Mouse (Mus musculus) right cerebral cortex, postnatal 36 days (tissue): Measurements from ENCODE around the gene Telo2.
A peak's percentile ranks its signal among the peaks of the same experiment; 100 is the strongest.
"Not testable (repeated sequence)": the region's sequence is repeated elsewhere in the genome, so short reads cannot be mapped to it uniquely, and the experiment has no call there.

Experiments used
- DNase-seq, 2 experiments: peaks; one replicate each; pipeline ENCODE4 v3.0.0; 2022; ENCODE audit warnings: low spot score in 2 of 2, mixed read lengths in 1 of 2

The Telo2 gene

DNA sequence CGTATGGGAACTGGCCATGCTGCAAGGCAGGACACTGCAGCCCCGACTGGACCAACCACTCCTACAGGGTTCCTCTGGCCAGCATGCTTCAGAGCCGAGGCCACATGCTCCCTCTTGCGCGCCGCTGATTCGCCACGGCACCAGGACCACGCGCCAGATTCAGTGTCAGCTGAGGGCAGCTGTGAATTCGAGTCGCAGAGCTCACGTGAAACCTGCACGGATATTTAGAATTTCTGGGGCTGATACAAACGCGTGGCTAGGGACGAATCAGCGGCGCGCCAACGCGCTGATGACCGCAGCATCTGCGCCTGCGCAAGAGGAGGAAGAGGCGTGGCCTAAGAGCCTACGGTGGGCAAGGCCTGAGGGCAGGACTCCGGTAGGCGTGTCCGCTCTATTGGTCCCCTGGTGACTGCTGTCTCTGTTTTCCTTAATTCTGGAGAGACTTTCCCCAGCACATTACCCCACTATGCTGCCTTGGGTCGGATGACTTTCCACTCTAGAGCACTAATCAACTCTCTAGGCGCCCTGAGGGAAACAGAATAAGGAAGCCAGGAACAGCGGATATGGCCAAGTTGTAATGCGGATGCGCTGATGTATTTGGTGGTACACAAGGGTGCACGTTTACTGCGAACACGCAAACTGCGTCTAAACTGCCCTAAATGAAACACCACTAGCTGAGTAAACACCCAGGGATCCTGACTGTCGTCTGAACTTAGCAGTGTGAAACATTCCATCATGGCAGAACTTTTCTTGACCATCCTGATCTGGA is at the start of gene Telo2:
Gene Telo2 (minus strand): TSS at position 304 of the 769 bp plus-strand sequence.
- DNase-seq = peak; percentile 86 to 87

DNA sequence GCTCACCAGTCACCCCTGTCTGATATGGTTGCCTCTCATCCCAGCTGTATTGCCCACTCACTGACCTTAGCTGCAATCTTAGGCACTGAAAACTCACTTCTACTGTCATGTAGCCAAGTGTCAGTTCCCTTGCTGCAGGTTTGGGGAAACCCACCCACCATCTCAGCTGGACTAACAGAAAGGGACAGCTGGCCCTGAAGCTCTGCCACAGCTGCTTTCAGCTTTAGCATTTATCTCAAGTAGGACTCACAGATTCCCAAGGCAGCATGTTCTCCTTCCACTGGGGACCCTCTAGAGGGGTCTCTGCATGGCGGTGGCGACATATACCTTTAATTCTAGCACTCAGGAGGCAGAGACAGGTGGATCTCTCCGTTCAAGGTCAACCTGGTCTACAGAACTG is 49.0 kb upstream of the Telo2 start:
- no peak for DNase-seq

DNA sequence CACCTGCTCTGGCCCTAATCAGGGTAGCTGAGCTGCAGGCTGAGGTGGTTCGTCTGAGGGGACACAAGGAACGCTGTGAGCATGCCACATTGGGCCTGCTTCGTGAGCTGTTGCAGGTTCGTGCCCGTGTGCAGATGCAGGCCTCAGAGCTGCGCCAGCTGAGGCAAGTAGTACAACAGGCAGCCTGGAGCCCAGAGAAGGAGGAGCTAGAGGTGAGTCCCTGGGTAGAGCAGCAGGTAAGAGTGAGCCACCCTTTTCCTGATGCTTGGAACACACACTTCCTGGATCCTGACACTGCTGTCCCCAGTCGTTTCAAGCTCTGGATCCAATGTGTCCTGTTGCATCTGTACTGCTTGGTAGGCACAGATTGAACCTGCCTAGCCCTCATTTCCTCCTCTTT is 47.6 kb upstream of the Telo2 start:
- no peak for DNase-seq

DNA sequence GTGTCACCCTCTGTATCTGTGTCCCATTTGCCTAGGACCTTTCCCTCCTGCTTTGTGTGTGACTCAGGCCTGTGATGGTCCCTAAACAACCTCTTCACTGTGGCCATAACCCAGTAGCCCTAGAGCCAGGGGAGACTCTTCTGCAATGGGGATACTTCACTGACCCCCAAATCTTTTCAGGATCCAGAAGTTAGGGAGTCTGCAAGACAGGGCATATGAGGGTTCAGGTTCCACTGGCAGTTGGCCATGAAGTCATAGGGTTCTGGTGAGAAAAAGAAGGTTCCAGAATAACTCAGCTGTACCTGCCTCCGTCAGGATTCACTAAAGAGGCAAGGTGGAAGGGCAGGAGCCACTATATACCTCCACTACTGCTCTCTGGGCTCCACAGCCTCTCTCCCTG is 46.4 kb upstream of the Telo2 start, which contains the start of gene Ccdc154:
Gene Ccdc154 (plus strand): TSS at position 301 of the 400 bp plus-strand sequence.
- DNase-seq = no peak

DNA sequence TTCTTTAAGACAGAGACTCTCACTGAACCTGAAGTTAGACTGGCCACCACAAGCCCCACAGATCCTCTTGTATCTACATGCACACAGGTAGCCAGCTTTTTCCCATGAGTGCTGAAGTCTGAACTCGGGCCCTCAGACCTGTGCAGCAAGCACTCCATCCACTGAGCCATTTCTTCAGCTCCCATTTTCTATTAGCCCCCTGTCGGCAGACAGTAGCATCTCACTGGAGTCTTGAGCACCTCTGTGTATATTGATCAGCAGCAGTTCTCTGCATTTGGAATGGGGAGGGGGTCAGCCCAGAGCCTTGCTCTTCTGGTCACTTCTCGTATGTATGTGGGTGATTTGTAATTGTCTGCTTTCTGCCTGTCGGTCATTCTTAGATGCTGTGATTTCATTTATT is 24.2 kb upstream of the Telo2 start:
- DNase-seq = no peak

DNA sequence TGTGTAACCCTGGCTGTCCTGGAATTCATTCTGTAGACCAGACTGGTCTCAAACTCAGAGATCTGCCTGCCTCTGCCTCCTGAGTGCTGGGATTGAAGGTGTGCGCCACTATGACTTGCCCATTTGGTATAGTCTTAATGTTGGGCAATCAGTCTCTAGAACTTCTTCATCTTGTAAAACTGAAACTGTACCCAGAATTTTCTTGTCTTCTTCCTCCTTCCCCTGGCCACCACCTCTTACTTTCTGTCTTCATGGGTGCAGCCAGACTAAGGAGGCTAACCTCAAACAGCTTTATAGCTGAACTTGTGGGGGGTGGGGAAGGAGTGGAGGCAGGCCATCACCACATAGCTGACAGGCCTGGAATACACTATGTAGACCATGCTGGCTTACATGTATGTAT is 23.0 kb upstream of the Telo2 start:
- no peak for DNase-seq

DNA sequence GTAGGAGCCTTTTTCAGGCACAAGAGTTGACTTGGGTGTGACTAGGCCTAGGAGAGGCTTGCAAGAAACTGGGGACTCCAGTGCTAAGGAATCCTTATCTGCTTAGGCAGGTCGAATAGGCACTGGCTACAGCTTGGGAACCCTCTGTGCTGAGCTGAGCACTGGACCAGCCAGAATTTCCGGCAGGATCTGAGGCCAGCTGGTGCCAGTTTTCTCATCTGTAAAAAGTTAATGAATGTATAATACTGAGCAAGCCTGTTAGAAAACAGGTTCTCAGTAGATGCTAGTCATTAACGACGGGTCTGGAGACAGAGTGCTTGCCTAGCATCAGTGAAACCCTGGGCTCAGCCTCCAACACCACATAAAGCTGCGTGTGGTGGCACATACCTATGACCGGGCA is 19.9 kb upstream of the Telo2 start:
- DNase-seq = no peak

DNA sequence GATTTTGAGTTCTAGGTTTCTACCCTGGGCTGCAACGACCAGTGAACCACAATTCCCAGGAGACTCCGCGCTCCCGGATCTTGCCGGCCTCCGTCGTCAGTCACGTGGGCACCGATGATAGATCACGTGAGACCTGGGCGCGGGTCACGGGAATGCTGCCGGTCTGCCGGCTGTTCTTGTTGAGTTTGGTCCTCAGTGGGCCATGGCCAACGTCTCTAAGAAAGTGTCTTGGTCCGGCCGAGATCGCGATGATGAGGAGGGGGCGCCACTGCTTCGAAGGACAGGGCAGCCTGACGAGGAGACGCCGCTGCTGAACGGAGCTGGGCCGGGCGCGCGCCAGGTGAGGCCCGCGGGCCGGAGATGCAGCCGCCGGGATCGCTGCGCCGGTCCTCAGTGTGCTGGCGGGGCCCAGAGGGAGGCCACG is 17.5 kb upstream of the Telo2 start, which contains the start of gene Clcn7:
Gene Clcn7 (plus strand): TSS at position 117 of the 424 bp plus-strand sequence.
- peak; percentile 95 for DNase-seq

DNA sequence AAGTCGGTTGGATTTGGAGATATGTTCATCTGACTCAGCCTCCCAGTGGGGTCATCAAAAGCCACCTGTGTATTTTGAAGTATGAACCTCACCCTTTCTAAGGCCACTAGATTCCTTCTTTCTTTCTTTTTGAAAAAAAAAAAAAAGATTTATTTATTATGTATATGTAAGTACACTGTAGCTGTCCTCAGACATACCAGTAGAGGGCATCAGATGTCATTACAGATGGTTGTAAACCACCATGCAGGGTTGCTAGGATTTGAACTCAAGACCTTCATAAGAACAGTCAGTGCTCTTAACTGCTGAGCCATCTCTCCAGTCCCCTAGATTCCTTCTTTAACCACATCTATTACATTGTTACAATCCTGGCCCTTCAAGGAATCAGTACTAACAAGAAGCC is 14.3 kb upstream of the Telo2 start:
- DNase-seq = no peak

DNA sequence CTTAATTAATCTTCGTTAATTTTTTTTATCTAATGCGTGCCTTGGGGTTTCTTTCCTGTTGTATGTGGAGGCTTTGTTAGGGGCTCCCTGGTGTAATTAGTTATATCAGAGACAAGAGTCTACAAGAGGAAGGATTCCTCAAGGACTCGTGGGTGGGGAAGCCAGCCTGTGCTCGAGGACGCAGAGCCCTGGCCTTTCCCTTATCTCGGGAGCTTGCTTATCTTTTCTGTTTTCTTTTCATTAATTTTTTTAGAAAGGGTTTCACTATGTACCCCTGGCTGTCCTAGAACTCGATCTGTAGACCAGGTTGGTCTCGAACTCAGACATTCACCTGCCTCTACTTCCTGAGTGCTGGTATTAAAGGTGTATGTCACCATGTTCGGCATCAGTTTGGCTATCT is 11.9 kb upstream of the Telo2 start:
- DNase-seq = no peak

DNA sequence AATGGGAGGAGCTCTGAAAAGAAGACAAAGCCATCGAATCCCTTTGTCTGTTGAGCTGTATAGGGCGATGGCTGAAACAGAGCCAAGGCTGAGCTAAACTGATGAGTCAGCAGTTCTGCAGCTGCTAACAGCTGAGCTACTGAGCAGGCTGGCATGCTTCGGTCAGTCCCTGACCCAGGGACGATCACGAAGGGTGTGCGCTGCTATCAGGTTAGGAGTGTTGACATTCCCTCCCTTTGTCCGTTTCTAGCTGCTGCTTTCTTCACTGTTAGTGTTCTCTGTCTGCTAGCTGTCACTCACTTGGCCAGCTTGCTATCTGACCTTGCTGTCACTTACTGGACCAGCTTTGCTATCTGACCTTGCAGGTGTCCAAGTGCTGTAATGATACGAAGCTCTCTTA is 11.3 kb upstream of the Telo2 start:
- DNase-seq = no peak

DNA sequence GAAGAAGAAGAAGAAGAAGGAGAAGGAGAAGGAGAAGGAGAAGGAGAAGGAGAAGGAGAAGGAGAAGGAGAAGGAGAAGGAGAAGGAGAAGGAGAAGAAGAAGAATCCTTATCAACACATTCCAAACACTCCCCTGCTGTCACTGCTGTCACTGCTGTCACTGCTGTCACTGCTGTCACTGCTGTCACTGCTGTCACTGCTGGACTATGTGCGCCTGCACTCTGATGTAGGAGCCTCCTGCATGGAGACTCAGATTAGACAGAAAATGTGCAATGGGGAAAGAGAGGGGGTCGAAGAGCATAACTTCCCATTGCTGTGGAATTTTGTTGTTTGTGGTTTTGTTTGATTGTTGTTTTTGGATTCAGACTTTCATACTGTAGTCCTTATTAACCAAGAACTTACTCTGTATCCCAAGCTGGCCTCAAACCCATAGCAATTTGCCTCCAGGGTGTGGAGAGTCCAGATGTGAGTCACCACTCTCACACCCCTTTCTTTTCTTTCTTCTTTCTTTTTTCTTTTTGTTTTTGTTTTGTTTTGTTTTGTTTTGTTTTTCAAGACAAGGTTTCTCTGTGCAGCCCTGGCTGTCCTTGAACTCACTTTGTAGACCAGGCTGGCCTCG is 9.8 kb upstream of the Telo2 start:
- DNase-seq = not testable (repeated sequence)

DNA sequence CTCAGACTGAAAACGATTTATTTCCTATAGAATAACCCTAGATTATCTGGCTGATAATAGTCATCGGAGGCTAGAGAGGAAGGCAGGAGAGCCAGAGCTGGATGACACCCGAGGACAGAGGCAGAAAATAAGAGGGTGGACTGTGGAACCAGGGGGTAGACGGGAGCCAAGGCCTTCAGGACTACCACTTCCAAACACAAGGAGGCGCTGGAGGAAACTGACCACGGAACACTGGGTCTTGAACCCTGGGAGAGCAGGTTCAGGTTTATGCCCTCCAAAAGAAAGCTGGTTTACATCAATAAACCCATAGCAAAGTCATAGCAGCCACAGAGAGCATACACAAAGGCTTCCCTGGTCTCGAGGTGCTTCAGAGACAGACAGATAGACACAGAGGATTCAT is 8.2 kb upstream of the Telo2 start:
- DNase-seq = no peak

DNA sequence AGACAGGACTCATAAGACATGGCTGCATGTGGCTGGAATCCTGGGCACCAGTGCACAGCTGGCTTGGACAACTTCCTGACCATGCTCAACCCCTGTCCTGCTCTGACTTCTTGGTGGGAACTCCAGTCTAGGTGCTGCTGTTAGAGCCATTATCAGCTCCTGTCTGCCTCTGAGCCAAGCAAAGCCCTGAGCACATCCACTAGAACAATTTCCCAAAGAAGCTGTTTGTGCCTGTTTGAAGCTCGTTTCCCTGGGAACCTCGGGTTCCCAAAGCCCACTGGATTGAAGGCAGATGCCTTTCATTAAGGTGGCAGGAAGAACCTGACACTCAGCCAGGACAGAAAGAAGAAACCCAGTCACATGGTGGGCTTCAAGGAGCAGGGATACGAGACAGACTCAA is 4.6 kb upstream of the Telo2 start, which contains the start of gene Ptx4:
Gene Ptx4 (plus strand): TSS at position 355 of the 400 bp plus-strand sequence.
- DNase-seq = no peak

DNA sequence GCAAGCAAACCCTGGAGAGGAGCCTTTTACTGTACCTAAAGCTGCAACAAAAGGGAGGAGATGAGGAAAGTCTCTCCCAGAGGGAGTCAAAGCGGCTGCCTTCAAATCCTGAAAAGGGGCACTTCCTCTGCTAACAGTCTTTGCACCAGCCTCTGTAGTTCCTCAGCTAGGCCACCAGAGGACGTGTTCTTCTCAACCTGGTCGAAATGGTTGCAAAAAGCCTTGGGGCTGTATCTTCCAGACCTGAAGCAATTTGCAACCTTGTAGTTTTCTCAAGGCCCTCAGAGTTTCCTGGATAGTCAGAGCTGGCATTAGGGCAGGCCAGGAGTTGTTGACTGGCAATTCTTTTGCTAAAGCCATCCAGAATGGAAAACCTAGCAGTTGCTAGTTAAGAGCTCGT is 1.5 kb upstream of the Telo2 start:
- DNase-seq = no peak

DNA sequence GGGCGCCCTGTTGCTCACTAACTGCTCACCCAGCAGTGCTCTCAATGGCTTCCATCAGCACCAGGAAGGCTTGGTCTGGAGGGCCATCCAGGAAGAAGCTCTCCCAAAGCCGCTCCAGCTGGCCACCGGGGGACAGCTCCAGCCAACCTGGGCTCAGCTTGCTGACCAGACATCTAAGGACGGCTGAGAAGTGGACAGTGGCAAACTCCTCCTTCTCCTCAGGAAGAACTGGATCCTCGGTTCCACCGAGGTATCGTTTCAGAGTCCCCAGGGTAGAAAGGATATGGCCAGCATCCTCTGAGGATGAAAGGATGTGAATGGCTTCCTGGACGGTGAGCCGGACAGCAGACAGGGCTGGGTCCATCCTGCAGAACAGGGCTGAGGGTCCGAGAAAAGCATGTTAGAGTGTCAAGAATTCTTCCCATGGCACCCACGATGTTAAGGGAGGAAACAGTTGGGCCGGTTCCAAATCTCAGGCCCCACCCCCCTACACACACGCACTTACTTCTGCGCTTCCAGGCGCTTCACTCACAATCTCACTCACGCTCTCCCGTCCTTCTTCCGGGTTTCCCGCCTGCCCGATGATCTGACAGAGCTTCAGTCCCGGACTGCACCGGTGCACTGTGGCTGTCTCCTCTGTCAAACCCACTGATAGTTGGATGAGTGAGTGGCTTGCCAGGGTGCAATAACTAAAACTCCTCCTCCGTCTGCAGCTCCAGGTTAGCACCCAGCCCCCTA is 690 bp downstream of the Telo2 start:
- DNase-seq = no peak

DNA sequence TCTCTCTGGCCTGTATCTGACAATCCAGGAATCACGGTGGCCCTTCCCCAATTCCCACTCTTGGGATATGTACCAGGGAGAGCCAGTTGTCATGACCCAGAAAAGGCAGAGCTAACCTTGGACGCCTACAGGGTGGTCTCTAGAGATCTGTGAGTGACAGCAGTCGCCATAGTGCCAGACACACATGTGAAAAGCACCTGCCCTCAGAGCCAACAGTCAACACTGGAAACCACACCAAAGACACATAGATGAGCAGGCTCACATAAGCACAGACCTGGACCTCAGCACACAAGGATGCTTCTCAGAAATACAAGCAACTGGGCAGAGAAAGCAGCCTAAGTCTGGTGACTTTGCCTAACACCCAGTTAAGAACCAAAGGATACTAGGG is 3.4 kb downstream of the Telo2 start:
- no peak for DNase-seq

DNA sequence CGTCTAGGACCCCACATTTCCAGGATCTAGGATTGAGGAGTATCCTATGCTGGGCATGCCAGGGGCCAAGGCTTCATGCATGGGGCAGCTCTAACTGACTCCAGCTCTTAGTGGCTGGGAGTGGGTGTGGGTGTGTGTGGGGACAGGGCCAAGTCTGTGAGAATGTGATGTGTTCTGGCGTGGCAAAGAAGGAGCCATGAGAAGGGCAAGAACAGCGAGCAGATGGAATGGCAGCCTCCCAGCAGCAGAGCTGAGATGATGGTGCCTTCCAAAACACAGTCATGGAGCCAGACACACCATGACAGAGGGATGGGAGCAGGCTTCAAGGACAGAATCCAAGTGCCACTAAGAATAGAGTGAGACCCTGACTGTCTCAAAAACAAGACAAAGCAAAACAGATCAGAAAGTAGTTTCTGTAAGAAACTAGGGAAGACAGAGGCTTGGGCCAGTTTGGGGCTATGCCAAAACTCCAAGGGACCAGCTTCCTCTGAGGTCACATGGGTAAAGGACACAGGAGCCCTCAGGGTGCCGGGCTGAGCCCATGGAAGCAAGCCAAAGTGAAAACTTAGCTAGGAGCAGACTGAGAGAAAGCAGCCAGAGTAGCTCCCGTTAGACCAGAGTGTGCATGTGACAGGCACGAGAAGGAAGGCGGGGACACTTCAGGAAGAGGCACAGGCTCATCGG is 3.9 kb downstream of the Telo2 start:
- DNase-seq = peak; percentile 28 to 38

DNA sequence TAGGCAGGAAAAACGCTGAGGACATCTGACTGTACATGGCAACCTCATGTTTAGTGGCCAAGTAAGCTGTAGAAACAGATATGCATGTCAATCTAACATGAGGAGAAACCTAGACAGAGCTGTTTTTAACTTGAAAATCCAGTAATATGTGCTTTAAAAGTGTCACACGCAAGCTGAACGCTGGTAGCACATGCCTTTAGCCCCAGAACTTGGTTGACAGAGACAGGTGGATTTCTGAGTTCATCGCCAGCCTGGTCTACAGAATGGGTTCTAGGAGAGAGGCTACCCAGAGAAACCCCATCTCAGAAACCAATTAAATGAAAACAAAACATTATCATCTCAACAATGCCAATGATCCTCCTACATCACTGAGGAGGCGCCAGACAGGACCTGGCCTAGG is 4.5 kb downstream of the Telo2 start:
- no peak for DNase-seq

DNA sequence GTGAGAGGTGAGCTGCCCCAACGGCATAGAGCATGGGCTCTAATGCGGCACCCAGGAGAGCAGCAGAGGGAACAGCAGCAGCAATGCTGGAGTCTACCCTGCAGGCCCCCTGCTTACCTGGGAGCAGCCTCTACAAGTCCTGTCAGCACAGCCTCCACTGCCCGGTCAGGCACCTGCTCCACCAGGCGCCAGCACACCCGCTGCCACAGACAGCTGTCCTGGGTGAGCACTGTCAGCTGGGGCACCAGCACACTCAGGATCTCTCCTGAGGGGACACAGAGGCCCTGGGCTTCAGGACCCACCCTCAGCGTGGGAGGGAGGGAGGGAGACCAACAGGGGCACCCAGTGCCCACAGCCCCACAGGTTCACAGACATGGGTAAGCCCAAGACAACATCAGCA is 5.2 kb downstream of the Telo2 start:
- DNase-seq = no peak

DNA sequence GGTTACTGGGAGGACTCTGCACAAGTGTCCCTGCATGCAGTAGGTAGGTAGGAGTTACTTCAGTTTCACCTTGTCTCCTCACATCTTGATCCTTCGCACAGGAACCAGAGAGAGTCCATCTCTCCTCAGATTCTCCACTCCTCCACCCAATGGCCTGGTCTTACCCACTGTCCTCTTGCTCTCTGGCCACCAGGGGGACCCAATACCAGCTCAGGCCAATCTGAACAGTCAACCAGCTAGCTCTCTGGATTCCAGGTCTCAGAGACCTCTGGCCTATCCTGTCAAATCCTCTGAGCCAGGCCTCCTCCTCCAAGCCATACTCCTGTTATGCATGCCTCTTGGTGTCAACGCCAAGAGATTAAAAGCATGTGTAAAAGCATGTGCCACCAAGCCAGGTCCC is 6.2 kb downstream of the Telo2 start:
- DNase-seq = no peak

DNA sequence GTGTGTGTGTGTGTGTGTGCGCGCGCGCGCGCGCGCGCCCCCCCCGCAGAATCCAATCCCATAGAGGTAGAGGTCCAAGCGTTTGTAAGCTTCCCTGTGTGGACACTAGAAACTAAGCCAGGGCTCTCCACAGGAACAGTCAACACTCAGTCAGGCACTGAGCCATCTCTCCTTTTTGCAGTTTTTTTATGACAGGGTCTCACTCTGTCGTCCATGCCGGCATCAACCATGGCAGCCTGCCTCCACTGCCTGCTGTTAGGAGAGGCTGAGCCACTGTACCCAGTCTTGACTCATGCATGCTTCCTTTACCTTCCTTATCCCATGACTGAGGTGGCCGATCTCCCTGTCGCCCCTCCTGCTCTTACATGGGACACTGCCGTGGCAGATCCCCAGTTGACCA is 8.0 kb downstream of the Telo2 start:
- DNase-seq = no peak
